In genomic region chr11:64035709-64036108, GRCm38 (mm10) we compare ENCODE assay signal across 23 mouse cellular contexts. TPM values are rescaled to one million over a fixed set of nuclear protein-coding genes. Genes with fewer than 3 reads are reported as not detected.
A peak's percentile ranks its signal among the peaks of the same experiment; 100 is the strongest.
DNase-seq lines count a peak whose midpoint lies in the region; ATAC-seq and TF ChIP-seq lines count a peak whose summit lies in the region.
"Had no signal": no experiment of that assay in that cellular context is flagged by ENCODE, and none has a peak within 500 bp of the region (broad histone marks: within the 10 kb centered on the region; RNA-seq: fewer than 3 reads in every experiment).

No protein-coding gene starts in this region.

- TF ChIP-seq CTCF in E14TG2a.4 (conservative IDR thresholded peaks at IDR 0.05; ENCODE audit: low read length): no peak

- H3K9me3 ChIP-seq in E14TG2a.4 (ENCODE audit: low read length): no peaks in the 10 kb centered on the region
- H3K9me3 ChIP-seq: embryonic facial prominence, embryonic 10.5 days; embryonic facial prominence, embryonic 12.5 days; forebrain, embryonic 13.5 days; forebrain, embryonic 15.5 days had no signal

- peak; percentile 76 for DNase-seq in heart, adult 11 months
- no peak for DNase-seq in heart, adult 8-10 months (ENCODE audit: low spot score)
- peak; percentile 17 for DNase-seq in ZHBTc4 (ENCODE audit: low read depth, low spot score)
- no peak for DNase-seq in kidney, adult 18-20 months
- DNase-seq: adrenal gland, adult 2 months; adrenal gland, postnatal 10 days; adrenal gland, postnatal 25 days; B cell, adult 2 months; cerebellum, adult 11 months; cerebellum, adult 18-20 months; cerebellum, adult 8-10 months; cerebellum, postnatal 10 days; cerebellum, postnatal 25 days; forebrain, postnatal 0 days had no signal

- peaks cover 33% of the 10 kb centered on the region for H3K4me1 ChIP-seq in E14TG2a.4 (replicated peaks; ENCODE audit: low read depth, low read length)
- H3K4me1 ChIP-seq: forebrain, embryonic 13.5 days; forebrain, embryonic 15.5 days had no signal

- no peak for ATAC-seq in frontal cortex, adult (ENCODE audit: low TSS enrichment)
- ATAC-seq: CD4-positive, CD25-positive, alpha-beta regulatory T cell, adult 4 months; forebrain, embryonic 13.5 days; forebrain, embryonic 15.5 days; forebrain, postnatal 0 days; Patski had no signal

- 0 out of 2 replicates have a peak overlapping the region, but pooled peaks have one; percentile 23 for H3K4me3 ChIP-seq in E14TG2a.4 (replicated peaks; ENCODE audit: low read length)
- H3K4me3 ChIP-seq: embryonic facial prominence, embryonic 10.5 days; embryonic facial prominence, embryonic 12.5 days; forebrain, embryonic 13.5 days; forebrain, embryonic 15.5 days had no signal

- no peaks in the 10 kb centered on the region for H3K36me3 ChIP-seq in E14TG2a.4 (ENCODE audit: insufficient read depth, low read length)
- H3K36me3 ChIP-seq: embryonic facial prominence, embryonic 10.5 days; embryonic facial prominence, embryonic 12.5 days; forebrain, embryonic 15.5 days had no signal

- no peaks in the 10 kb centered on the region for H3K27me3 ChIP-seq in E14TG2a.4 (ENCODE audit: insufficient read depth, low read length)
- H3K27me3 ChIP-seq: CH12.LX; embryonic facial prominence, embryonic 12.5 days; forebrain, embryonic 13.5 days; forebrain, embryonic 15.5 days; Patski had no signal

RNA-seq across cellular contexts. Expression of gene Cox10, which starts 43.6 kb away (rescaled TPM):
- total RNA-seq in heart, adult 8-10 months (2022): 10 to 100 TPM; 60.5 to 68.8 (median 65.5) TPM

Comparison
In these comparisons a context has a peak if more than half of its experiments do, and no peak if none do; other contexts are left out.
1. DNase-seq: peak in heart, adult 11 months (single experiment) and ZHBTc4 (single experiment); none in heart, adult 8-10 months (single experiment) and kidney, adult 18-20 months (single experiment).